Mouse (Mus musculus) liver, embryonic 15.5 days (tissue): ENCODE measurements around the gene Rps6kc1. TPM values are rescaled to one million over a fixed set of nuclear protein-coding genes. Genes with fewer than 3 reads are reported as not detected.
"Not testable (repeated sequence)": the region's sequence is repeated elsewhere in the genome, so short reads cannot be mapped to it uniquely, and the experiment has no call there.

Source experiments
- ATAC-seq: fragments of 200-750 bp; cut with Nextera tagmentation; 2 replicates; pipeline ENCODE4 v1.8.0; 2017; ENCODE audit warnings: moderate number of reproducible peaks, mild to moderate bottlenecking, moderate library complexity; ENCODE audit not compliant: insufficient read depth
- H3K27ac ChIP-seq: fragments of 300-500 bp; sonication (generic); replicated peaks from 2 replicates; pipeline ENCODE4 v1.5.1; 2015; ENCODE audit warnings: mild to moderate bottlenecking, inconsistent platforms
- H3K27me3 ChIP-seq: fragments of 300-500 bp; sonication (generic); 2 replicates; pipeline ENCODE4 v1.6.1; 2015; ENCODE audit warnings: mild to moderate bottlenecking, inconsistent platforms
- H3K36me3 ChIP-seq: fragments of 300-500 bp; sonication (generic); replicated peaks from 2 replicates; pipeline ENCODE4 v1.6.1; 2015; ENCODE audit warnings: moderate library complexity, mild to moderate bottlenecking, inconsistent platforms
- H3K4me1 ChIP-seq: fragments of 300-500 bp; sonication (generic); replicated peaks from 2 replicates; pipeline ENCODE4 v1.6.1; 2015; ENCODE audit warnings: inconsistent platforms
- H3K4me2 ChIP-seq: fragments of 300-500 bp; sonication (generic); 2 replicates; pipeline ENCODE4 v1.6.1; 2015; ENCODE audit warnings: moderate library complexity, mild to moderate bottlenecking, inconsistent platforms
- H3K4me3 ChIP-seq: fragments of 300-500 bp; sonication (generic); replicated peaks from 2 replicates; pipeline ENCODE4 v1.5.1; 2015; ENCODE audit warnings: mild to moderate bottlenecking, inconsistent platforms
- H3K9ac ChIP-seq: fragments of 300-500 bp; sonication (generic); 2 replicates; pipeline ENCODE4 v1.6.1; 2015; ENCODE audit warnings: moderate library complexity, mild to moderate bottlenecking, inconsistent platforms
- H3K9me3 ChIP-seq: fragments of 300-500 bp; sonication (generic); replicated peaks from 2 replicates; pipeline ENCODE4 v1.6.1; 2016; ENCODE audit warnings: inconsistent platforms
- WGBS: fragments of 180-500 bp; shearing (Covaris S2); methylation state at CpG from one replicate; pipeline ENCODE4 v1.1.7; 2015; ENCODE audit warnings: mixed read lengths; ENCODE audit not compliant: insufficient replicate concordance; 5-methylcytosine and 5-hydroxymethylcytosine counted together
- polyA plus RNA-seq: library from polyadenylated mRNA; unstranded; fragments of >200 nt; fragmentation: Nextera tagmentation; extraction: Ambion mirVana; gene quantifications from 2 replicates; pipeline ENCODE4 v1.2.1, GENCODE M21; 2015

Rps6kc1 gene
- polyA plus RNA-seq, 1 experiment from 2014 or later: 3.5 TPM

- Histone ChIP-seq H3K4me3 (peak overlapping the region; percentile 87), H3K27me3 (no peaks in the 10 kb centered on the region; the same call in 1 of the 2 replicates), H3K4me2 (peak overlapping the region; percentile 78), H3K9me3 (no peaks in the 10 kb centered on the region), H3K27ac (peak overlapping the region; percentile 99), H3K4me1 (peaks cover 24% of the 10 kb centered on the region), H3K9ac (peak overlapping the region; percentile 79), H3K36me3 (0 out of 2 replicates have a peak, but pooled peaks cover 5% of the 10 kb centered on the region)
- WGBS: under 1% methylated on average over 71 of the region's 79 CpGs
- peak; percentile 97 for ATAC-seq
Observed at GRCm38 (mm10) chr1:190928370-190929009, 16.9 kb upstream of the Rps6kc1 start.

- Histone ChIP-seq H3K4me3 (peak overlapping the region; percentile 87), H3K4me1 (peaks cover 24% of the 10 kb centered on the region), H3K9me3 (no peaks in the 10 kb centered on the region), H3K36me3 (0 out of 2 replicates have a peak, but pooled peaks cover 2% of the 10 kb centered on the region), H3K4me2 (peak overlapping the region; percentile 78), H3K9ac (peak overlapping the region; percentile 79), H3K27ac (peak overlapping the region; percentile 99), H3K27me3 (no peaks in the 10 kb centered on the region; the same call in 1 of the 2 replicates)
- WGBS: 7% methylated on average over 16 of the region's 16 CpGs
- peak; percentile 7 for ATAC-seq
Observed at GRCm38 (mm10) chr1:190927751-190928369, 16.3 kb upstream of the Rps6kc1 start.

- Histone ChIP-seq H3K4me1 (peaks cover 24% of the 10 kb centered on the region), H3K36me3 (no peaks in the 10 kb centered on the region), H3K4me2 (peak overlapping the region; percentile 78), H3K9me3 (no peaks in the 10 kb centered on the region), H3K9ac (no peak overlapping the region), H3K27me3 (no peaks in the 10 kb centered on the region; the same call in 1 of the 2 replicates), H3K4me3 (peak overlapping the region; percentile 87), H3K27ac (no peak overlapping the region)
- 73% methylated on average over 3 of the region's 3 CpGs for WGBS
- ATAC-seq: no peak
Observed at GRCm38 (mm10) chr1:190927311-190927710, 15.7 kb upstream of the Rps6kc1 start.

GRCm38 (mm10) chr1:190924812-190925211 is 13.2 kb upstream of the Rps6kc1 start, which contains the start of gene Angel2:
TSS of gene Angel2 (plus strand) at chr1:190925112.
- peaks cover 17% of the 10 kb centered on the region for H3K4me1 ChIP-seq
- 61% methylated on average over 3 of the region's 3 CpGs for WGBS
- H3K27me3 ChIP-seq, H3K4me3 ChIP-seq, ATAC-seq, H3K9ac ChIP-seq, H3K36me3 ChIP-seq, H3K4me2 ChIP-seq, H3K27ac ChIP-seq, H3K9me3 ChIP-seq: not testable (repeated sequence)

- H3K4me2 ChIP-seq: no peak overlapping the region
- no peaks in the 10 kb centered on the region for H3K9me3 ChIP-seq
- no peak overlapping the region for H3K4me3 ChIP-seq
- ATAC-seq: no peak
- H3K27me3 ChIP-seq: no peaks in the 10 kb centered on the region; the same call in 1 of the 2 replicates
- 53% methylated on average over 8 of the region's 8 CpGs for WGBS
- H3K36me3 ChIP-seq: no peaks in the 10 kb centered on the region
- no peaks in the 10 kb centered on the region for H3K4me1 ChIP-seq
- H3K27ac ChIP-seq: no peak overlapping the region
- H3K9ac ChIP-seq: no peak overlapping the region
Observed at GRCm38 (mm10) chr1:190919725-190920469, 8.3 kb upstream of the Rps6kc1 start.

GRCm38 (mm10) chr1:190918938-190919337 is 7.4 kb upstream of the Rps6kc1 start:
- H3K27ac ChIP-seq: no peak overlapping the region
- WGBS: 51% methylated on average over 7 of the region's 7 CpGs
- no peaks in the 10 kb centered on the region for H3K4me1 ChIP-seq
- H3K36me3 ChIP-seq: no peaks in the 10 kb centered on the region
- H3K4me3 ChIP-seq: no peak overlapping the region
- H3K4me2 ChIP-seq: no peak overlapping the region
- H3K9ac ChIP-seq: no peak overlapping the region
- no peaks in the 10 kb centered on the region; the same call in 1 of the 2 replicates for H3K27me3 ChIP-seq
- no peak for ATAC-seq
- no peaks in the 10 kb centered on the region for H3K9me3 ChIP-seq

GRCm38 (mm10) chr1:190912623-190913022 is 1.1 kb upstream of the Rps6kc1 start:
- H3K27ac ChIP-seq: no peak overlapping the region
- no peaks in the 10 kb centered on the region for H3K36me3 ChIP-seq
- no peak overlapping the region for H3K4me3 ChIP-seq
- 0 out of 2 replicates have a peak, but pooled peaks cover 3% of the 10 kb centered on the region for H3K27me3 ChIP-seq
- H3K4me1 ChIP-seq: peaks cover 25% of the 10 kb centered on the region
- H3K9me3 ChIP-seq: no peaks in the 10 kb centered on the region
- no peak overlapping the region for H3K9ac ChIP-seq
- WGBS: 20% methylated on average over 1 of the region's 1 CpGs
- no peak overlapping the region for H3K4me2 ChIP-seq
- ATAC-seq: no peak

GRCm38 (mm10) chr1:190910836-190911235 is 734 bp downstream of the Rps6kc1 start:
- 63% methylated on average over 6 of the region's 6 CpGs for WGBS
- no peak overlapping the region for H3K27ac ChIP-seq
- no peaks in the 10 kb centered on the region for H3K9me3 ChIP-seq
- H3K4me3 ChIP-seq: peak overlapping the region; percentile 71
- no peaks in the 10 kb centered on the region for H3K36me3 ChIP-seq
- 0 out of 2 replicates have a peak, but pooled peaks cover 3% of the 10 kb centered on the region for H3K27me3 ChIP-seq
- no peak overlapping the region for H3K9ac ChIP-seq
- H3K4me1 ChIP-seq: peaks cover 25% of the 10 kb centered on the region
- no peak for ATAC-seq
- peak overlapping the region; percentile 90 for H3K4me2 ChIP-seq

- ATAC-seq: no peak
- no peaks in the 10 kb centered on the region for H3K9me3 ChIP-seq
- H3K9ac ChIP-seq: no peak overlapping the region
- H3K4me1 ChIP-seq: no peaks in the 10 kb centered on the region
- 0 out of 2 replicates have a peak, but pooled peaks cover 6% of the 10 kb centered on the region for H3K36me3 ChIP-seq
- no peaks in the 10 kb centered on the region for H3K27me3 ChIP-seq
- 83% methylated on average over 16 of the region's 16 CpGs for WGBS
- no peak overlapping the region for H3K4me3 ChIP-seq
- H3K27ac ChIP-seq: no peak overlapping the region
- H3K4me2 ChIP-seq: no peak overlapping the region
Observed at GRCm38 (mm10) chr1:190904714-190905113, 6.9 kb downstream of the Rps6kc1 start.

- H3K27ac ChIP-seq: no peak overlapping the region
- no peak overlapping the region for H3K4me3 ChIP-seq
- WGBS: 84% methylated on average over 3 of the region's 3 CpGs
- H3K9me3 ChIP-seq: no peaks in the 10 kb centered on the region
- no peaks in the 10 kb centered on the region for H3K4me1 ChIP-seq
- no peak overlapping the region for H3K4me2 ChIP-seq
- 0 out of 2 replicates have a peak, but pooled peaks cover 6% of the 10 kb centered on the region for H3K36me3 ChIP-seq
- H3K27me3 ChIP-seq: no peaks in the 10 kb centered on the region
- ATAC-seq: no peak
- no peak overlapping the region for H3K9ac ChIP-seq
Observed at GRCm38 (mm10) chr1:190904136-190904535, 7.4 kb downstream of the Rps6kc1 start.

- no peak overlapping the region for H3K4me3 ChIP-seq
- no peak overlapping the region for H3K4me2 ChIP-seq
- H3K4me1 ChIP-seq: no peaks in the 10 kb centered on the region
- no peaks in the 10 kb centered on the region for H3K27me3 ChIP-seq
- no peak overlapping the region for H3K9ac ChIP-seq
- H3K36me3 ChIP-seq: 0 out of 2 replicates have a peak, but pooled peaks cover 12% of the 10 kb centered on the region
- H3K27ac ChIP-seq: no peak overlapping the region
- 69% methylated on average over 2 of the region's 2 CpGs for WGBS
- no peak for ATAC-seq
- no peaks in the 10 kb centered on the region for H3K9me3 ChIP-seq
Observed at GRCm38 (mm10) chr1:190901082-190901481, 10.5 kb downstream of the Rps6kc1 start.
